Mouse (Mus musculus): ENCODE data around the gene Gm28042. TPM values are rescaled to one million over a fixed set of nuclear protein-coding genes. Genes with fewer than 3 reads are reported as not detected.

Gene Gm28042
- polyA plus RNA-seq, 1 experiment from 2014 or later, result 4.0 TPM

GRCm38 (mm10) chr2:120054771-120055552 is 27.7 kb downstream of the Gm28042 start:
- Histone ChIP-seq H3K27ac (ENCODE audit: low read length) (no peak overlapping the region), H3K9me3 (ENCODE audit: low read length) (no peaks in the 10 kb centered on the region), H3K4me2 (replicated peaks; ENCODE audit: low read depth, low read length) (no peak overlapping the region), H3K36me3 (ENCODE audit: insufficient read depth, low read length) (no peaks in the 10 kb centered on the region), H3K9ac (replicated peaks; ENCODE audit: low read length) (no peak overlapping the region), H3K4me3 (ENCODE audit: low read length) (no peak overlapping the region), H3K27me3 (ENCODE audit: insufficient read depth, low read length) (no peaks in the 10 kb centered on the region), H3K4me1 (ENCODE audit: insufficient read depth, low read length) (peaks cover 2% of the 10 kb centered on the region; the same call in 1 of the 2 replicates)
- no peak for ATAC-seq (ENCODE audit: low FRiP score, low TSS enrichment)
- 90% methylated on average over 12 of the region's 12 CpGs for WGBS

- H3K4me3 ChIP-seq (ENCODE audit: low read length), result no peak overlapping the region
- H3K9me3 ChIP-seq (ENCODE audit: low read length), result no peaks in the 10 kb centered on the region
- H3K4me1 ChIP-seq (ENCODE audit: insufficient read depth, low read length), result peaks cover 11% of the 10 kb centered on the region
- H3K36me3 ChIP-seq (ENCODE audit: insufficient read depth, low read length), result no peaks in the 10 kb centered on the region
- no peak overlapping the region for H3K4me2 ChIP-seq (replicated peaks; ENCODE audit: low read depth, low read length)
- no peak overlapping the region for H3K27ac ChIP-seq (ENCODE audit: low read length)
- no peak overlapping the region for H3K9ac ChIP-seq (replicated peaks; ENCODE audit: low read length)
- no peak for ATAC-seq (ENCODE audit: low FRiP score, low TSS enrichment)
- no peaks in the 10 kb centered on the region for H3K27me3 ChIP-seq (ENCODE audit: insufficient read depth, low read length)
- 86% methylated on average over 10 of the region's 10 CpGs for WGBS
Observed at GRCm38 (mm10) chr2:120055923-120056322, 28.6 kb downstream of the Gm28042 start.

- H3K27ac ChIP-seq (ENCODE audit: low read length), result no peak overlapping the region
- 74% methylated on average over 4 of the region's 4 CpGs for WGBS
- no peaks in the 10 kb centered on the region for H3K36me3 ChIP-seq (ENCODE audit: insufficient read depth, low read length)
- H3K9me3 ChIP-seq (ENCODE audit: low read length), result no peaks in the 10 kb centered on the region
- no peaks in the 10 kb centered on the region for H3K27me3 ChIP-seq (ENCODE audit: insufficient read depth, low read length)
- H3K4me2 ChIP-seq (replicated peaks; ENCODE audit: low read depth, low read length), result no peak overlapping the region
- H3K4me3 ChIP-seq (ENCODE audit: low read length), result no peak overlapping the region
- no peak for ATAC-seq (ENCODE audit: low FRiP score, low TSS enrichment)
- no peak overlapping the region for H3K9ac ChIP-seq (replicated peaks; ENCODE audit: low read length)
- H3K4me1 ChIP-seq (ENCODE audit: insufficient read depth, low read length), result peaks cover 20% of the 10 kb centered on the region
Observed at GRCm38 (mm10) chr2:120058818-120059217, 31.5 kb downstream of the Gm28042 start.

GRCm38 (mm10) chr2:120059466-120059865 is 32.2 kb downstream of the Gm28042 start:
- Histone ChIP-seq H3K27ac (ENCODE audit: low read length) (no peak overlapping the region), H3K4me2 (replicated peaks; ENCODE audit: low read depth, low read length) (no peak overlapping the region), H3K9me3 (ENCODE audit: low read length) (no peaks in the 10 kb centered on the region), H3K9ac (replicated peaks; ENCODE audit: low read length) (no peak overlapping the region), H3K4me1 (ENCODE audit: insufficient read depth, low read length) (peaks cover 20% of the 10 kb centered on the region), H3K4me3 (ENCODE audit: low read length) (no peak overlapping the region), H3K27me3 (ENCODE audit: insufficient read depth, low read length) (no peaks in the 10 kb centered on the region), H3K36me3 (ENCODE audit: insufficient read depth, low read length) (no peaks in the 10 kb centered on the region)
- ATAC-seq (ENCODE audit: low FRiP score, low TSS enrichment), result no peak
- 92% methylated on average over 3 of the region's 3 CpGs for WGBS

- no peaks in the 10 kb centered on the region for H3K9me3 ChIP-seq (ENCODE audit: low read length)
- no peak overlapping the region for H3K4me3 ChIP-seq (ENCODE audit: low read length)
- H3K36me3 ChIP-seq (ENCODE audit: insufficient read depth, low read length), result no peaks in the 10 kb centered on the region
- H3K27me3 ChIP-seq (ENCODE audit: insufficient read depth, low read length), result no peaks in the 10 kb centered on the region
- H3K4me2 ChIP-seq (replicated peaks; ENCODE audit: low read depth, low read length), result no peak overlapping the region
- peak; percentile 72; the same call in 1 of the 2 replicates for ATAC-seq (ENCODE audit: low FRiP score, low TSS enrichment)
- H3K9ac ChIP-seq (replicated peaks; ENCODE audit: low read length), result no peak overlapping the region
- peak overlapping the region; percentile 61 for H3K27ac ChIP-seq (ENCODE audit: low read length)
- H3K4me1 ChIP-seq (ENCODE audit: insufficient read depth, low read length), result peaks cover 20% of the 10 kb centered on the region
- WGBS, result 26% methylated on average over 6 of the region's 6 CpGs
Observed at GRCm38 (mm10) chr2:120060190-120060589, 32.9 kb downstream of the Gm28042 start.

- H3K36me3 ChIP-seq (ENCODE audit: insufficient read depth, low read length), result no peaks in the 10 kb centered on the region
- WGBS, result 20% methylated on average over 9 of the region's 9 CpGs
- H3K27me3 ChIP-seq (ENCODE audit: insufficient read depth, low read length), result no peaks in the 10 kb centered on the region
- H3K9ac ChIP-seq (replicated peaks; ENCODE audit: low read length), result 0 out of 2 replicates have a peak overlapping the region, but pooled peaks have one; percentile 18
- peak overlapping the region; percentile 61 for H3K27ac ChIP-seq (ENCODE audit: low read length)
- H3K9me3 ChIP-seq (ENCODE audit: low read length), result no peaks in the 10 kb centered on the region
- H3K4me3 ChIP-seq (ENCODE audit: low read length), result no peak overlapping the region
- ATAC-seq (ENCODE audit: low FRiP score, low TSS enrichment), result peak; percentile 60
- H3K4me1 ChIP-seq (ENCODE audit: insufficient read depth, low read length), result peaks cover 20% of the 10 kb centered on the region
- no peak overlapping the region for H3K4me2 ChIP-seq (replicated peaks; ENCODE audit: low read depth, low read length)
Observed at GRCm38 (mm10) chr2:120060651-120061050, 33.4 kb downstream of the Gm28042 start.

- Histone ChIP-seq H3K4me2 (replicated peaks; ENCODE audit: low read depth, low read length) (no peak overlapping the region), H3K27ac (ENCODE audit: low read length) (no peak overlapping the region), H3K4me1 (ENCODE audit: insufficient read depth, low read length) (peaks cover 20% of the 10 kb centered on the region), H3K9me3 (ENCODE audit: low read length) (no peaks in the 10 kb centered on the region), H3K27me3 (ENCODE audit: insufficient read depth, low read length) (no peaks in the 10 kb centered on the region), H3K4me3 (ENCODE audit: low read length) (no peak overlapping the region), H3K36me3 (ENCODE audit: insufficient read depth, low read length) (no peaks in the 10 kb centered on the region), H3K9ac (replicated peaks; ENCODE audit: low read length) (no peak overlapping the region)
- 70% methylated on average over 8 of the region's 8 CpGs for WGBS
- ATAC-seq (ENCODE audit: low FRiP score, low TSS enrichment), result no peak
Observed at GRCm38 (mm10) chr2:120062248-120062647, 35.0 kb downstream of the Gm28042 start.

- no peaks in the 10 kb centered on the region for H3K27me3 ChIP-seq (ENCODE audit: insufficient read depth, low read length)
- H3K4me3 ChIP-seq (ENCODE audit: low read length), result no peak overlapping the region
- 81% methylated on average over 6 of the region's 6 CpGs for WGBS
- H3K4me1 ChIP-seq (ENCODE audit: insufficient read depth, low read length), result peaks cover 20% of the 10 kb centered on the region
- no peaks in the 10 kb centered on the region for H3K9me3 ChIP-seq (ENCODE audit: low read length)
- ATAC-seq (ENCODE audit: low FRiP score, low TSS enrichment), result no peak
- H3K36me3 ChIP-seq (ENCODE audit: insufficient read depth, low read length), result no peaks in the 10 kb centered on the region
- no peak overlapping the region for H3K4me2 ChIP-seq (replicated peaks; ENCODE audit: low read depth, low read length)
- H3K27ac ChIP-seq (ENCODE audit: low read length), result no peak overlapping the region
- H3K9ac ChIP-seq (replicated peaks; ENCODE audit: low read length), result no peak overlapping the region
Observed at GRCm38 (mm10) chr2:120064639-120065038, 37.3 kb downstream of the Gm28042 start.

- no peaks in the 10 kb centered on the region for H3K36me3 ChIP-seq (ENCODE audit: insufficient read depth, low read length)
Observed at GRCm38 (mm10) chr2:120065243-120065642, 38.0 kb downstream of the Gm28042 start.

GRCm38 (mm10) chr2:120066224-120066623 is 38.9 kb downstream of the Gm28042 start:
- no peak for ATAC-seq (ENCODE audit: low FRiP score, low TSS enrichment)
- Histone ChIP-seq H3K9me3 (ENCODE audit: low read length) (no peaks in the 10 kb centered on the region), H3K27me3 (ENCODE audit: insufficient read depth, low read length) (no peaks in the 10 kb centered on the region), H3K4me3 (ENCODE audit: low read length) (no peak overlapping the region), H3K36me3 (ENCODE audit: insufficient read depth, low read length) (no peaks in the 10 kb centered on the region), H3K27ac (ENCODE audit: low read length) (no peak overlapping the region), H3K4me2 (replicated peaks; ENCODE audit: low read depth, low read length) (no peak overlapping the region), H3K9ac (replicated peaks; ENCODE audit: low read length) (no peak overlapping the region), H3K4me1 (ENCODE audit: insufficient read depth, low read length) (peaks cover 7% of the 10 kb centered on the region)
- WGBS, result 82% methylated on average over 3 of the region's 3 CpGs

More at GRCm38 (mm10) chr2:120065243-120065642, 38.0 kb downstream of the Gm28042 start:
- H3K9ac ChIP-seq (replicated peaks; ENCODE audit: low read length), result no peak overlapping the region
- 91% methylated on average over 8 of the region's 10 CpGs for WGBS
- ATAC-seq (ENCODE audit: low FRiP score, low TSS enrichment), result no peak
- H3K4me3 ChIP-seq (ENCODE audit: low read length), result no peak overlapping the region
- H3K4me1 ChIP-seq (ENCODE audit: insufficient read depth, low read length), result peaks cover 16% of the 10 kb centered on the region
- no peak overlapping the region for H3K27ac ChIP-seq (ENCODE audit: low read length)
- no peak overlapping the region for H3K4me2 ChIP-seq (replicated peaks; ENCODE audit: low read depth, low read length)
- no peaks in the 10 kb centered on the region for H3K27me3 ChIP-seq (ENCODE audit: insufficient read depth, low read length)
- no peaks in the 10 kb centered on the region for H3K9me3 ChIP-seq (ENCODE audit: low read length)

All from kidney, embryonic 16.5 days (tissue).